Mouse (Mus musculus): ENCODE data around the gene Crebrf. TPM values are rescaled to one million over a fixed set of nuclear protein-coding genes. Genes with fewer than 3 reads are reported as not detected.

The Crebrf gene
- polyA plus RNA-seq, 1 experiment from 2014 or later, result 8.3 TPM

- H3K4me1 ChIP-seq (ENCODE audit: control insufficient read depth in 2 of 2, insufficient read depth in 2 of 2, low read length in 2 of 2), result peaks cover 21 to 41% of the 10 kb centered on the region in 2 experiments
- H3K27me3 ChIP-seq (ENCODE audit: control insufficient read depth, insufficient read depth, low read length), result no peaks in the 10 kb centered on the region
- ATAC-seq (ENCODE audit: insufficient number of reproducible peaks, insufficient read depth, low FRiP score, low read depth), result no peak
- H3K4me3 ChIP-seq (ENCODE audit: control insufficient read depth in 1 of 2, insufficient read depth in 1 of 2, low read depth in 1 of 2, low read length in 2 of 2), result no peak overlapping the region
- H3K9ac ChIP-seq (ENCODE audit: low read length), result no peak overlapping the region
- 54% methylated on average over 7 of the region's 7 CpGs for WGBS
- no peak overlapping the region for H3K27ac ChIP-seq (replicated peaks in 1 of 2; ENCODE audit: control insufficient read depth in 1 of 2, insufficient read depth in 1 of 2, low read depth in 2 of 2, low read length in 2 of 2)
- peaks cover 9% of the 10 kb centered on the region; the same call in 1 of the 2 replicates for H3K36me3 ChIP-seq (ENCODE audit: control insufficient read depth, insufficient read depth, low read length)
- H3K4me2 ChIP-seq (ENCODE audit: low read length), result no peak overlapping the region
- 0 out of 2 replicates have a peak, but pooled peaks cover 3% of the 10 kb centered on the region for H3K9me3 ChIP-seq (ENCODE audit: control insufficient read depth, low read length)
These were observed 8.4 kb upstream of the Crebrf start for GRCm38 (mm10) chr17:26707066-26707465.

GRCm38 (mm10) chr17:26708499-26708898 lies 7.0 kb upstream of the Crebrf start:
- no peak overlapping the region for H3K27ac ChIP-seq (replicated peaks in 1 of 2; ENCODE audit: control insufficient read depth in 1 of 2, insufficient read depth in 1 of 2, low read depth in 2 of 2, low read length in 2 of 2)
- no peak for ATAC-seq (ENCODE audit: insufficient number of reproducible peaks, insufficient read depth, low FRiP score, low read depth)
- H3K9me3 ChIP-seq (ENCODE audit: control insufficient read depth, low read length), result 0 out of 2 replicates have a peak, but pooled peaks cover 3% of the 10 kb centered on the region
- H3K4me1 ChIP-seq (ENCODE audit: control insufficient read depth in 2 of 2, insufficient read depth in 2 of 2, low read length in 2 of 2), result peaks cover 17 to 34% of the 10 kb centered on the region in 2 experiments
- H3K4me3 ChIP-seq (ENCODE audit: control insufficient read depth in 1 of 2, insufficient read depth in 1 of 2, low read depth in 1 of 2, low read length in 2 of 2), result no peak overlapping the region
- no peak overlapping the region for H3K4me2 ChIP-seq (ENCODE audit: low read length)
- no peaks in the 10 kb centered on the region for H3K27me3 ChIP-seq (ENCODE audit: control insufficient read depth, insufficient read depth, low read length)
- H3K36me3 ChIP-seq (ENCODE audit: control insufficient read depth, insufficient read depth, low read length), result peaks cover 5% of the 10 kb centered on the region; the same call in 1 of the 2 replicates
- H3K9ac ChIP-seq (ENCODE audit: low read length), result no peak overlapping the region

GRCm38 (mm10) chr17:26708993-26709590 lies 6.4 kb upstream of the Crebrf start:
- no peak for ATAC-seq (ENCODE audit: insufficient number of reproducible peaks, insufficient read depth, low FRiP score, low read depth)
- Histone ChIP-seq H3K27ac (replicated peaks in 1 of 2; ENCODE audit: control insufficient read depth in 1 of 2, insufficient read depth in 1 of 2, low read depth in 2 of 2, low read length in 2 of 2) (peak overlapping the region in 1 of 2 experiments; percentile 44; a peak in 1 of 4 replicates), H3K36me3 (ENCODE audit: control insufficient read depth, insufficient read depth, low read length) (peaks cover 5% of the 10 kb centered on the region; the same call in 1 of the 2 replicates)

GRCm38 (mm10) chr17:26710049-26710448 lies 5.4 kb upstream of the Crebrf start:
- Histone ChIP-seq H3K4me1 (ENCODE audit: control insufficient read depth in 2 of 2, insufficient read depth in 2 of 2, low read length in 2 of 2) (peaks cover 15 to 37% of the 10 kb centered on the region in 2 experiments), H3K9me3 (ENCODE audit: control insufficient read depth, low read length) (no peaks in the 10 kb centered on the region), H3K27ac (replicated peaks in 1 of 2; ENCODE audit: control insufficient read depth in 1 of 2, insufficient read depth in 1 of 2, low read depth in 2 of 2, low read length in 2 of 2) (peak overlapping the region; percentile 10 to 15; a peak in 3 of 4 replicates), H3K36me3 (ENCODE audit: control insufficient read depth, insufficient read depth, low read length) (no peaks in the 10 kb centered on the region), H3K4me2 (ENCODE audit: low read length) (peak overlapping the region; percentile 7; the same call in 1 of the 2 replicates), H3K4me3 (ENCODE audit: control insufficient read depth in 1 of 2, insufficient read depth in 1 of 2, low read depth in 1 of 2, low read length in 2 of 2) (no peak overlapping the region), H3K27me3 (ENCODE audit: control insufficient read depth, insufficient read depth, low read length) (no peaks in the 10 kb centered on the region), H3K9ac (ENCODE audit: low read length) (0 out of 2 replicates have a peak overlapping the region, but pooled peaks have one; percentile 23)
- WGBS, result 10% methylated on average over 6 of the region's 6 CpGs
- no peak for ATAC-seq (ENCODE audit: insufficient number of reproducible peaks, insufficient read depth, low FRiP score, low read depth)

More at GRCm38 (mm10) chr17:26708993-26709590, 6.4 kb upstream of the Crebrf start:
- 0 out of 2 replicates have a peak, but pooled peaks cover 3% of the 10 kb centered on the region for H3K9me3 ChIP-seq (ENCODE audit: control insufficient read depth, low read length)
- 0 out of 2 replicates have a peak overlapping the region, but pooled peaks have one; percentile 4 for H3K4me2 ChIP-seq (ENCODE audit: low read length)
- H3K27me3 ChIP-seq (ENCODE audit: control insufficient read depth, insufficient read depth, low read length), result no peaks in the 10 kb centered on the region
- H3K9ac ChIP-seq (ENCODE audit: low read length), result peak overlapping the region; percentile 34; the same call in 1 of the 2 replicates
- 51% methylated on average over 9 of the region's 9 CpGs for WGBS
- no peak overlapping the region for H3K4me3 ChIP-seq (ENCODE audit: control insufficient read depth in 1 of 2, insufficient read depth in 1 of 2, low read depth in 1 of 2, low read length in 2 of 2)
- peaks cover 15 to 34% of the 10 kb centered on the region in 2 experiments for H3K4me1 ChIP-seq (ENCODE audit: control insufficient read depth in 2 of 2, insufficient read depth in 2 of 2, low read length in 2 of 2)

GRCm38 (mm10) chr17:26715916-26716717 lies 667 bp downstream of the Crebrf start:
- Histone ChIP-seq H3K27me3 (ENCODE audit: control insufficient read depth, insufficient read depth, low read length) (no peaks in the 10 kb centered on the region), H3K4me1 (ENCODE audit: control insufficient read depth in 2 of 2, insufficient read depth in 2 of 2, low read length in 2 of 2) (peaks cover 0 to 3% of the 10 kb centered on the region in 2 experiments; a peak in 2 of 4 replicates), H3K36me3 (ENCODE audit: control insufficient read depth, insufficient read depth, low read length) (no peaks in the 10 kb centered on the region), H3K4me2 (ENCODE audit: low read length) (peak overlapping the region; percentile 80), H3K9ac (ENCODE audit: low read length) (peak overlapping the region; percentile 81), H3K27ac (replicated peaks in 1 of 2; ENCODE audit: control insufficient read depth in 1 of 2, insufficient read depth in 1 of 2, low read depth in 2 of 2, low read length in 2 of 2) (peak overlapping the region; percentile 78 to 90), H3K4me3 (ENCODE audit: control insufficient read depth in 1 of 2, insufficient read depth in 1 of 2, low read depth in 1 of 2, low read length in 2 of 2) (peak overlapping the region; percentile 77 to 83), H3K9me3 (ENCODE audit: control insufficient read depth, low read length) (no peaks in the 10 kb centered on the region)
- peak; percentile 97 for ATAC-seq (ENCODE audit: insufficient number of reproducible peaks, insufficient read depth, low FRiP score, low read depth)
- under 1% methylated on average over 47 of the region's 75 CpGs for WGBS

- Histone ChIP-seq H3K36me3 (ENCODE audit: control insufficient read depth, insufficient read depth, low read length) (no peaks in the 10 kb centered on the region), H3K9ac (ENCODE audit: low read length) (no peak overlapping the region), H3K4me2 (ENCODE audit: low read length) (no peak overlapping the region), H3K27ac (replicated peaks in 1 of 2; ENCODE audit: control insufficient read depth in 1 of 2, insufficient read depth in 1 of 2, low read depth in 2 of 2, low read length in 2 of 2) (no peak overlapping the region), H3K9me3 (ENCODE audit: control insufficient read depth, low read length) (no peaks in the 10 kb centered on the region), H3K27me3 (ENCODE audit: control insufficient read depth, insufficient read depth, low read length) (no peaks in the 10 kb centered on the region), H3K4me1 (ENCODE audit: control insufficient read depth in 2 of 2, insufficient read depth in 2 of 2, low read length in 2 of 2) (peaks cover 0 to 3% of the 10 kb centered on the region in 2 experiments; a peak in 2 of 4 replicates), H3K4me3 (ENCODE audit: control insufficient read depth in 1 of 2, insufficient read depth in 1 of 2, low read depth in 1 of 2, low read length in 2 of 2) (no peak overlapping the region)
- WGBS, result 60% methylated on average over 2 of the region's 2 CpGs
- ATAC-seq (ENCODE audit: insufficient number of reproducible peaks, insufficient read depth, low FRiP score, low read depth), result no peak
These were observed 2.4 kb downstream of the Crebrf start for GRCm38 (mm10) chr17:26717868-26718267.

GRCm38 (mm10) chr17:26719405-26719804 lies 4.0 kb downstream of the Crebrf start:
- no peak for ATAC-seq (ENCODE audit: insufficient number of reproducible peaks, insufficient read depth, low FRiP score, low read depth)
- H3K27me3 ChIP-seq (ENCODE audit: control insufficient read depth, insufficient read depth, low read length), result no peaks in the 10 kb centered on the region
- no peaks in the 10 kb centered on the region for H3K36me3 ChIP-seq (ENCODE audit: control insufficient read depth, insufficient read depth, low read length)
- H3K4me2 ChIP-seq (ENCODE audit: low read length), result no peak overlapping the region
- H3K4me1 ChIP-seq (ENCODE audit: control insufficient read depth in 2 of 2, insufficient read depth in 2 of 2, low read length in 2 of 2), result peaks cover 0 to 3% of the 10 kb centered on the region in 2 experiments; a peak in 2 of 4 replicates
- H3K9ac ChIP-seq (ENCODE audit: low read length), result no peak overlapping the region
- no peak overlapping the region for H3K27ac ChIP-seq (replicated peaks in 1 of 2; ENCODE audit: control insufficient read depth in 1 of 2, insufficient read depth in 1 of 2, low read depth in 2 of 2, low read length in 2 of 2)
- H3K9me3 ChIP-seq (ENCODE audit: control insufficient read depth, low read length), result no peaks in the 10 kb centered on the region
- no peak overlapping the region for H3K4me3 ChIP-seq (ENCODE audit: control insufficient read depth in 1 of 2, insufficient read depth in 1 of 2, low read depth in 1 of 2, low read length in 2 of 2)

Data from heart, embryonic 14.5 days (tissue).